Mouse (Mus musculus) left cerebral cortex, adult 18-20 months (tissue): ENCODE data around the gene Plekhg3. TPM values are rescaled to one million over a fixed set of nuclear protein-coding genes. Genes with fewer than 3 reads are reported as not detected.

Source experiments
- DNase-seq, 2 experiments: peaks; one replicate each; pipeline ENCODE4 v3.0.0; 2021 to 2022; ENCODE audit warnings: low spot score in 2 of 2, mixed read lengths in 1 of 2
- total RNA-seq, 2 experiments: library from RNA; stranded (reverse); gene quantifications; 2 replicates each; pipeline ENCODE4 v1.2.3; 2021

Gene Plekhg3
- total RNA-seq, 2 experiments from 2014 or later: 12.6 to 14.5 TPM

DNA sequence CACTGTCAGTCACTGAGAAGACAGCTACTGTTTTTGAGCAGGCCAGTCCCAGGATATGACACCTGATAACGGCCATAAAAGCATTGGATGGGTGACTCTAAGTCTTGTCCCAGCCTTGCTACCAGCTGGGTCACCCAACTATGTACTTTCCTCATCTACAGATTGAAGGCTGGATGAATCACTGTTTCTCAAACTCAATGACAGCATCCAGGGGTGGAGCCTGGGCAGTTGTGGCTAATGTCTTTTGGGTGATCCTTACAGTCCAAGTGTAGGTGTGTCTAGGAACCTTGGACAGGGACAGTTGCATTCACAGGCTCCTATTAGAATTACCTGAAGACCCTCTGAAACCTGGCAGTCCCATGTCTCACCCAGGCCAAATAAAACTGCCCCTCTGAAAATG, 49.1 kb downstream of the Plekhg3 start:
- DNase-seq: no peak

DNA sequence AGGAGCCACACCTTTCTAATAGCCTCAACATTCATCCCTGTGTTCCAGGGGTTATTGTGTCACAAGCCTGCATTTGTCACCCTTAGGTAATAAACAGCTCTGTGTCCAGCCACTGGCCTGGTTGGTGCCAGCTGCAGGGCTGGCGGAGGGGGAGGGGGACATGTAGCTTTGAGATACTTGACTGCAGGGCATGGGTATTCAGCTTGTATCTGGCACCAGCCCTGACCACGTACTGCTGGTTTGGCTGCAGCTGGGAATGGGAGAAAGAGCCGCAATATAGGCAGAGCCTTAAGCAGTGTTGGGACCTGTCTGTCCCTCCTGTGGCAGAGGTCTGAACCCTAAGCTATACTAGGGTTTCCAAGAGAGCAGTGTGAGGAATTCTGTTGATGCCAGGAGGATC, 51.4 kb downstream of the Plekhg3 start:
- no peak for DNase-seq

DNA sequence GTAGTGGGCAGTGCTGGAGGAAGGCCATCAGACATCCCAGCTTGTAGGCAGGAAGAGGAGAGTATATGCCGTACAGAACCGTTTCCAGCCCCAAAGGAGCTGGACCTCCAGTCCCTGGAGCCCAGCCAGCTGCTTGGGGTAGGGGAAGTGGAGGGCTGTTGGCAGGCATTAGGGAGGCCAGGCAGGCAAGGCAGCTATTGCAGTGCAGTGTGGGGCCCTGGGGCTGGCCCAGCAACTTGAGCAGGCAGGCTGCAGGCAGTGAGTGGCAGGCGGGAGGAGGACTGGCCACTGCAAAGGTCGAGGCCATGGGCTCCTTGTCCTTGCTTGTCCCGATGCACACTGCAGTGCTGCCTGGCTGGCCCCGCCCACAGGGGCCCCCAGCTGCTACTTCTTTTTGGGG, 52.1 kb downstream of the Plekhg3 start:
- DNase-seq: no peak

DNA sequence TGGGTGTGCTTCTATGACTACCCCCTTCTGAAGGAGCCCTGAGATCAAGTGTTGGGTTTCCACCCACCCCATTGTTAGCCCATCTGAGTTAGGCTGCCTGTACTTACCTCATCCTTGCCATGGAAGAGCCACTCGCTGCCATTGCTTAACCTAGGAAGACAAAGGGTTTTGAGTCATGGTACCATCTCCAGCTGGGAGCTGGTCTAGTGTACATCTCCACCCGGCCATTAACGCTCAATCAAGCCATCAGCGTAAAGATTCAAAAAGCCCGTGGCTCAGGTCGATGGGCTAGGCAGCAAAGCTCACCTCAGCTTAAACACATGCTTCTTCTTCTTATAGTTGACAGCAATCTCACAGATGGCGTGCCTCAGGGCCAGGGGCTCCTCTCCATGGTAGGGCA, 52.8 kb downstream of the Plekhg3 start:
- DNase-seq: no peak

DNA sequence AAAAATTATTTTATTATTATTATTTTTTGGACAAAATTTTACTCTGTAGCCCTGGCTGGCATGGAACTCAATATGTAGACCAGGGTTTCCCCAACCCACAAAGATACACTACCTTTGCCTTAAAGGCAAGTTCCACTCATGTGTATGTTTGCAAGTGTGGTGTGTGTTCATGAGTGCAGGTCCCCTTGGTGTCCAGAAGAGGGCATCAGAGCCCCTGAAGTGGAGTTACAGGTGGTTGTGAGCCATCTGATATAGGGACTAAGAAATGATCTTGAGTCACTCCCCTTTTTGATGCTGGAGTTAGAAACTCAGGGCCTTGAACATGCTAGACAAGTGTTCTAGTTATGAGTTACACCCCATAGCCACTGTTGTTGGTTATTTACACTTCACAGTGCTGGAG, 54.3 kb downstream of the Plekhg3 start:
- DNase-seq: no peak

DNA sequence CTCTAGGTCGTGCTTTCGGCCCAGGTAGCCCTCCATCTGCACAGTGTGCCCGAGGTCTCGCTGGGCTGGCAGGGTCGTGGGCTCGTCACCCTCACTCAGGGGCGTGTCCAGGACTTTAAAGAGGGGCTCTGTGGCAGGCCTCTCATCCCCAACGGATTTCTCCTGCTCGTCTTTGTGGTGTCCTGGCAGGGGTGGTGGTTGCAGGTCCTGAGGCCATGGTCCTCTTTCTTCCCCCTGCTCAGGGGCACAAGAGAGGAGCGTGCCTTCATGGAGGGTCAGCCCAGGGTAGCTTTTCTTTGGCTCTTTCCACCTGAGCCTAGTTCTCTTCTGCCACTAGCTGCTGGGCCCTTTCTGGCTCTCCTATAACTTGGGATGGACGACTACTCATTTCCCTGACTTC, 56.7 kb downstream of the Plekhg3 start:
- no peak for DNase-seq

DNA sequence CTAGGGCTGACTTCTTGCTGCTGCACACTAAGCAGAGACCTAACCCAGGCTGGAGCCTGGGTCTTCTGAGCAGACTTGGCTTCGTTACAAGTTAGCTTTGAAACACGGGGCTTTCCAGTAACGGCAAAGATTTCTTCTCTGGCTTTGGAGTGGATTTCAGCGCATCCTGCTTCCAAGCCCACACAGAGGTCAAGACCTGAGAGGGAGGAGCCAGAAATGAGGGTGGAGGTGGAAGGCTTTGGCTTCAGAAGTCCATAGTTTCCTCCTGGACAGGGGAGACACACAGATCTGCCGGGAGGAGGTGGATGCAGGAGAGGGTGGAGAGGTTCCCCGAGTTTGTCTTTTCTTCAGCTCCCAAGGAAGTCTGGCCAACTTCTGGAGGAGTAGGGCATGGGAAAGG, 58.8 kb downstream of the Plekhg3 start:
- no peak for DNase-seq

DNA sequence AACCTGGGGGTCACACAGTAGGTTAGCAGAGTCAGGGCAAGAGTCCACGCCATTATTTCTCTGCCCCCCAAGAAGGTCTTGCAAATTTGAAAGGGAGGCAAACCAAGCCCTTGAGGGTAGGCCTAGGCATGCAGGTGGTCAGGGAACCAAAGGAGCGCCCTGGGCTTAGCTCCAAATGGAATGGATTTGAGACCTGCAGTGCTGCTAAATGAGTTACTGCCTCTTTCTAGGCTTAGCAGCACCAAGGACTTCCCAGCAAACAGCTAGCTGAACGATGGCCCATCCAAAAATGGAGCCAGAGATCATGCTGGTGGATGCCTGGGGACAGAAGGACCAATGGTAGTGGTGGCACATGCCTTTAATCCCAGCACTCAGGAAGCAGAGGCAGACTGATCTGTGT, 60.3 kb downstream of the Plekhg3 start:
- no peak for DNase-seq

DNA sequence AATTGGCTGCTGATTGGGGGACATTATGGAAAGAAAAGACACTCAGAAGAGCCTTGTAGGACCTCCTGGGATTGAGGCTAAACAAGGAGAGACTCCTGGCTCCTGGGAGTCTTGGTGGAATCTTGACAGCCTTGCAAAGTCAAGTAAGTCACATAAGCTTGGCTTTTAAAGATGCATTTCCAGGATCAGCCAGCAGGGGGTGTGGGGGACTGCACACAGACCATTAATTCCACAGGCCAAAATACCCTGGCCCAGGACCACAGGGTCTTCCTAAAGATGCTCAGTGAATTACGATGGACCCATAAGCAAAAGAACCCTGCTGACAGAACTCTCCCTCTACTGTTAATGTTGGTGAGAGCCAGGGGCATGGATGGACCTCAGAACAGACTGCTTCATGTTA, 61.5 kb downstream of the Plekhg3 start:
- peak; percentile 44 to 50 for DNase-seq

DNA sequence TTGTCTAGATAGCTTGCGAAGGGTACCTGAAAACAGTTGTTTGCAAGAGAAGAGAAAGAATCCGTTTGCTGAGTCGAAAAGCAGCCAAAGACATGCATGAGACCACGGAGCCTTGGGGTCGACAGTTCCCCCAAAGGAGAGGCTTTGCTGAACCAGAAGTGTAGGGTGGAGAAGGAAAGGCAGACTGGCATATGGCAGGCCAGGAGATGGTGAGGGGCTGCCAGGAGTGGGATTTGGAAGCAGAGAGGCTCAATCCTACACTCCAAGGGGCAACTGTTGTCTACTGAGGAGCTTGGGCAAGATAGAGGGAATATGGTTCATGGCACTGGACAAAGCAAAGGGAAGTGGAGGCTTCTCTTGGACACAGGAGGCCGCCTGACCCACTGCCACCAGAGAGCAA, 62.6 kb downstream of the Plekhg3 start:
- no peak for DNase-seq

DNA sequence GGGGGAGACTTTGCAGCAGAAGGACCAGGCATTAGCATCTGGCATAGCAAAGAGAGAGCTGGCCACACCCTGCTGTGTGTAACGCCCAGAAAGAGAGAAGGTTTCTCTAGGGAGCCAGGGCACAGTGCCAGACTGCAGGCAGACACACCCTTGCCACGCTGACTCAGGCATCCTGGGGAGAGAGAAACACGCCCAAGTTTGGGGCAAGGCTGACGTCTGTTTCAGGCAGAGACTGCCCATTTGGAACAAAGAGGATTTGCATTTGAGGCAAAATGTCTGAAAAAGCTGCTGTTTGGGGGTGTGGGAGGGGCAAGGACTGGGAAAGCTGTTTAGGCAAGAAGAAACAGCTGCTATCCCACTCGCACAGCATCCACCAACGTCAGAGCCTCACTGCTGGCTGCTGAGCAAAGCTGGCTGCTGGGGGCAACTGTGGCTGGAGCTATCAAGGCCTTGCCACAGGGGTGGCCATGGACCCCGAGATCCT, 63.2 kb downstream of the Plekhg3 start:
- DNase-seq: peak; percentile 75 to 78

DNA sequence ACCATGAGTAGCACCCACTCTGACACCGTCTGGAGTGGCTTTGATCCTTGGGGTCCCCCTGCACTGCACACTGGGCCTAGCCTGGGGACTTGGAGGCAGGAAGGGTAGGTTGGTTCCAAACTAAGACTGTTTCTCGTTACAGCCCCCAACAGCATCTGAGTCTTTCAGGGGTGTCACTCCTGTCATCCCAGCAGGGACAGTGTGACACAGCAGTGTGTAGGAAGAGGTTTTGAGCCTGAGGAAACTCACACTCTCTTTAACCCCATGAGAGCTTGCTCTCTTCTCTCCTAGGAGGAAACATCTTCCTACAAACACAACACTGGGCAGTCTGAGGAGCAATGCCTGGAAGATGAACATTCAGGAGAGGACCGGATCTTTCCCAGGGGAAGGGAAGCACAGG, 63.9 kb downstream of the Plekhg3 start:
- no peak for DNase-seq

DNA sequence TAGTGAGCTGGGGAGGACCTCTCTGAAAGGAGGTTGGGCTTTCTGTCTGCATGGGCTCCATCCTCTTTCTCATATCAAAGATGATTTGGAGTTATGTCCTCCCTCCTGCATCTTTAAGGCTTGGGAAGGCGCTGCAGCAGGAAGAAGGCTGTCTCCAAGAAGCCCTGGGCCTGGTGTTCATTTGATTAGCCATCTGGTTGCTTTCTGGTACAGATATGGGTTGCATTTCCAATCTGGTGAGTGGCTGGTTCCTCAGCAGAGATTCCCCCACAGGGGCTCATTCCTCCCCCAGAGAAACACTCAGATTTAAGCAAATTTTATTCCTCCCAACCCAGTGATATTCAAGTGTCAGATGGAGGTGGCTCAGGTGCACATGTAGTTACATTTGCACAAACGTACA, 65.1 kb downstream of the Plekhg3 start:
- peak in 1 of 2 experiments; percentile 36 for DNase-seq

DNA sequence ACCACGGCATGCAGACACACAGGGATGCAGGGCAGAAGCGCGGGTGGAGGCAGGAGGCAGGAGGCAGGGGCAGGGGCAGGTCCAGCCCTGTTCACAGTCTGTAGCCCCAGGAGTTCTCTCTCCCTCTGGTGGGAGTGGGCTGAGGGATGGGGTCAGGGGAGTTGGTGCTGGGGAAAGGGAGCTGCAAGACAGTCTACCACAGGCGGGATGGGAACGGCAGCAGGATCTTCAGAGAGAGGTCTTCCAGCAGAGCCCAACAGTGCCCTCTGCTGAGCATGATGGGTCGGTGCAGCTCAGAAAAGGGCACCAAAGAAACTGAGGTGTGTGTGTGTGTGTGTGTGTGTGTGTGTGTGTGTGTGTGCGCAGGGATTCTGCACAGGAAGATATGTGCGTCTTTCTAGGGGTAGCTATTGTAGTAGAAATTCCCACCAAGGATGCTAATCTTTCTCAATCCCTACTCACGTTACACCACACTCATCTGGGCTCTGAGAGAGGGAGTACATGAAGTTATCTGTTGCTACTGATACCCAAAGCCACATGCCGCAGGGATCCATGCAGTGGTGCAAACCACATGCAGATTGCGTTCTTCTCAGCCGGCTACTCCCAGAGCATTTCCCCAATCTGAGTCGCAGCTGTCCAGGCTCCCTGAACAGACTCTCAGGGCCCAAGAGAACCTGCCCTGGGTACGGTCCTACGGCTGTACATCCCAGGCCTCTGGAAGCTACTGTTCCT, 65.8 kb downstream of the Plekhg3 start:
- peak; percentile 80 to 82 for DNase-seq

DNA sequence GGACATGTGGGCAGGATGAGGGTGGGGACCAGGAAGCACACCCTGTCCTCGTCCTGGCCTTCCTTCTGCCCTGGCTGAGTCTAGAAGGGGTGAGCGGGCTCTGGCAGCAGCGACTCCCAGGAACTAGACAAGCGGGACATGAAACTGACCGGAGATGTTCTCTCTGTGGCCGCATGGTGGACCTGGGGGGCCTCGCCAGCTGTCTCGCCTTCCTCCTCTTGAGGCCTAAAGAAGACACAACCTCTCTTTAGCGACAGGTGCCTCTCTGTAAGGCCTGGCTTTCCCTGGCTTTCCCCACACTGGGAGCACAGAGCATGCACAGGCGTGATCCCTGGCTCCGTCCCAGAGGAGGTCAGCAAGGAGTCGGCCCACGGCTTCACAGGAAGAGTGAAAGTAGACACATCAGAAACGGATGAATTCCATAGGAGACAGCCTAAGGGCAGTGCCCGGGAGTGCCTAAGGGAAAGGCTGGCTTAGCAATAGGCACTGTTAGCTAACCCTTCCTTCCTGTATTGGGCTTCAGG, 66.9 kb downstream of the Plekhg3 start:
- DNase-seq: no peak

DNA sequence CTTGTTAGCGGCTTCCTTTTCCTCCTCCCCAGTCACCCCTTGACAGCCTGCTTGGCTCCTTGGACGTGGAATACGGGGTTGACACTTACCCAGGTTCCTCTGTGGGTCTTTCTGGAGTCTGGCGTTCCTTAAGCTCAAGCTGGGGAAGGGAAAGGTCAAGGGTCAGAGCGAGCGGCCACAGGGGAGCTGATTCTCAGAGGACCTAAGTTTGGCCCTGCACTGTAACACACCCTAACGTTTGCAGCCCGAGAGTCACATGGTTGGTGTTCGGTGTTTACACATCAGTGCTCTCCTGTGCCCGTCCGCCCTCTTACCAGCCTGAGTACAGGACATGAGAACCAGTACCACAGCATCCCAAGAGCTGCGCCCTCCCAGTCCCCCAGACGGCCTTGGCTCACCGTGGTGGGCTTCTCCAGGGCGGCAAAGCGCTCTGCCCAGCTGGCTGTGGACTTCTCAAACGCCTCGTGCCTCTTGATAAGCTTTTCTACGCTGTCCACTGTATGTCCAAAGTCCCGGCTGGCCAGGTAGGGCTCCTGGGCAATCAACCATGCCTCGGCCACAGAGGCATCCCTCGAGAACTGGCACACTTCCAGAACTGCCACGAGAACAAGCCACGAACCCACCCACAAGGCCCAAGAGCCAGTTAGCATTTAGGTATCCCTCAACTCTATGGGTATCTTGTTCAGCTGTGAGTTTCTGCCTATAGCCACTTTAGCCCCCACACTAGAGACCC, 67.7 kb downstream of the Plekhg3 start:
- no peak for DNase-seq

DNA sequence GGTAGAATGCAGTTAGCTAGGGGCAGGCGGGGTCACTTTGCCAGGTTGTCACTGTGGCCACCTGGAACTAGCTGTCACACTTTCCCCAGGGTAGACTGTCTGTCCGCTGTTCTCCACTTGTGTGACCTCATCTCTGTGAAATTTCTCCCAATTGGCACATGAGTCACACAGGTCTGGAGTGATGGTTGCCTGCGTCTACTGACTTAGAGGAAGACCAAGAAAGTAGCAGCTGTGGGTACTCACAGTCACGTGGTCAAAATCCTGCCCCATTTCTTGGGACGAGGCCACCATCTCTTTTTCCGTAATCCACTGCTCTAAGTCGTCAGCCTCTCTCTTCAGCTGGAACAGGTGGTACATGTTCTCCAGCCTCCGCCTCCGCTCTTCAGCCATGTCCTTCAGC, 73.1 kb downstream of the Plekhg3 start:
- no peak for DNase-seq

DNA sequence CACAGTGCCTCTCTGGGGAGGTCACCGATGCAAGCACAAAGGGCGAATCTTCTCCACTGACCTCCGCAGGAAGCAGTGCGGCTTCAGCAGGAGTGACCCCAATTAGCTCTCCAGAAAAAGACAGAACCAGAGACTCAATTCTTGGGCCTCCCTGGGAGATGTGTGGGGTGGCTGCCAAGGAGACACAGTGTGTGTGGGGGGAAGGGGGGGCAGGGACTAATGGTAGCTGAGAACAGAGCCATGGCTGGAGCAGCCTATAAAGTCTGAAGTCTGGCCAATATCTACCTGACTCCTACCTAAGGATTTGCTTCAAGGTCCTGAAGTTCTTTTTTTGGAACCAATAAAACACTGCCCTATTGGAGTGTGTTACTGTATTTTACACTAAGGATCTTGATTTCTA, 73.9 kb downstream of the Plekhg3 start:
- no peak for DNase-seq

DNA sequence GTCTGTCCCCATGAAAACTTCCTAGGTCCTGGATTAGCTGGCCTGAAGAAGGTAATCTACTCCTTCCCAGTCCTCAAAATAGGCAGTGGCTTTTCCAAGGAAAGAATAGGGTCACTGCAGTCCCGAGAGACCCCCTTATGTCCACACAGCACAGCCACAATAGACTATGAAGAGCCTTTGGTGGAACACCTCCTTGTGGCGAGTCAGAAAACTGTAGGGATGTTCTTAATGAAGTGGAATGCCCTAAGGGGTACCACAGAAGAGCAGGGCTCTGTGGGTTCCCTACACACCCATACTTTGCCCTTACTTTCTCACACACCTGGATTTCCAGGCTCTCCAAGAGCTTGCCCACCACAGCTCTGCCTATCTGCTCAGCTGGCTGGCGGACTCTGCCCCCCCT, 75.1 kb downstream of the Plekhg3 start:
- no peak for DNase-seq

DNA sequence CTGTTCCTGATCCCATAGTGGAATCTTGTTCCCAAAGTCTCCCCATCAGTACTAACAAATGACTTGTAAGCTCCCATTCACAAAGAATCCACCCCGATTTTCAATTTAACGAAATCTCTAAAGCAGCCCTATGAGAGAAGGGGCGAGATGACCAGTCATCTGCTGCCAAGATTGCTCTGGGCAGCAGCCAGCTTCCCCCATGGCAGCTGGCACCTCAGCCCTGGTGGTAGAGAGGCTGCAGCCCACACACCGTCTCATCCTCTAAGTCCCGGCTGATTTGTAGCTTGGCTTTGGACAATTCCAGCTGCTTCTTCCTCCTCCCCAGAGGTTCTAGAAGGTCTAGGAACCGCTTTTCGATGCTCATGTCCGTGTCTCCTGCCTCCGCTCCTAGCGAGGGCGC, 77.5 kb downstream of the Plekhg3 start:
- DNase-seq: peak in 1 of 2 experiments; percentile 36

DNA sequence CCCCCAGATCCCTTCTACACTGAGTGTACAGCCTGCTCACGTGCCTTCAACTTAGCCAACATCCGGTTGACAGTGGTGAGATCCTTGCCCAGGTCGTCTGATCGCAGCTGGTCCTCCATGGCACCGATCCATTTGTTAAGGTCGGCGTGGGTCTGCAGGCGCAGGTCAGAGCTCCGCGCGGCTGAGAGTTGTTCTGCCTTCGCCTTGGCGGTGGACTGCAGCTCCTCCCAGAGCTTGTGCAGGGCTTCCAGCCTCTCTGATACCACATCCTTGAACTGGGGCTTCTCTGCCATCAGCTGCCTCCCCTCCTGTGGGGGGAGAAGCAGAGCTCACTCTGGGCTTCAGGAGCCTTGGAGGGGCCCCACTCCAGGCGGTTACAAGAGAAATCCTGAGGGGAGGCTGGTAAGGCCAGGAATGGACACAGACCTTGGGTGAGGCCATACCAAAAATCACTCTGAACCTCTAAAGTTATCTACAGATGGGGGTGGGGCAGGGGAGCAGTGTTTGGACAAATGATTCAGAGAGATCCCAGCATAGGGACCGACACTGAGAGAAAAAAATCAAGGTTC, 78.4 kb downstream of the Plekhg3 start:
- no peak for DNase-seq

DNA sequence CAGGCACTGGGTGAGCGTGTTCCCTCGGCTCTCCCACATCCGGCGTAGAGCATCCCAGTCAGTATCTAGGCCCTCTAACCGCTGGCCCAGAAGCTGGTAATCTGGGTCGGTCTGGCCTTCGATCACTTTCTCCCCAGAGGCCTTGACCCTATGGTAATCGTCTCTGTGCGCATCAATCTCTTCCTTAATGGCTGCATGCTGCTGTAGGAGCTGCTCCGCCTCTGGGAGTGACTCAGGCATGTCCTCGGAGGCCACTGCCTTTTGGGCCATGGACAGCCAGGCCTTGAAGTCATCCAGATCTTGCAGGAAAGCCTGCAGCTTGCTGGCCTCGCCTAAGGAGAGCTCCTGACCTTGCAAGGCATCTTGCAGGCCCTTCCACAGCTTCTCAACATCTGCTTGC, 81.9 kb downstream of the Plekhg3 start:
- DNase-seq: no peak
